Mouse (Mus musculus) kidney, postnatal 0 days (tissue): ENCODE measurements at regions not wholly inside any gene's neighbourhood (a gene's known extent, or its start where the extent isn't known, plus 50 kb on each side); places are given as distances from the start of the nearest gene placed in this dataset.

ENCODE experiments used
- ATAC-seq: fragments of 200-750 bp; cut with Nextera tagmentation; replicated peaks from 2 replicates; pipeline ENCODE4 v1.8.0; 2017; ENCODE audit warnings: low read depth, moderate number of reproducible peaks, moderate TSS enrichment, moderate library complexity; ENCODE audit not compliant: low FRiP score
- DNase-seq: peaks from one replicate; pipeline ENCODE4 v3.0.0-alpha.2; 2016; ENCODE audit warnings: low spot score
- H3K27ac ChIP-seq: fragments of 300-500 bp; sonication (generic); 2 replicates; pipeline ENCODE4 v1.5.1; 2014; ENCODE audit warnings: mild to moderate bottlenecking
- H3K27me3 ChIP-seq: fragments of 300-500 bp; sonication (generic); 2 replicates; pipeline ENCODE4 v1.6.1; 2014; ENCODE audit warnings: low read length, mixed read lengths; ENCODE audit not compliant: insufficient read depth
- H3K36me3 ChIP-seq: fragments of 300-500 bp; sonication (generic); 2 replicates; pipeline ENCODE4 v1.6.1; 2014; ENCODE audit warnings: low read length, mixed read lengths; ENCODE audit not compliant: insufficient read depth
- H3K4me1 ChIP-seq: fragments of 300-500 bp; sonication (generic); replicated peaks from 2 replicates; pipeline ENCODE4 v1.6.1; 2014; ENCODE audit warnings: antibody characterized with exemption, low read length, mixed read lengths; ENCODE audit not compliant: insufficient read depth
- H3K4me2 ChIP-seq: fragments of 300-500 bp; sonication (generic); 2 replicates; pipeline ENCODE4 v1.6.1; 2014; ENCODE audit warnings: mild to moderate bottlenecking, low read length, moderate library complexity, mixed read lengths
- H3K4me3 ChIP-seq: fragments of 300-500 bp; sonication (generic); replicated peaks from 2 replicates; pipeline ENCODE4 v1.5.1; 2014; ENCODE audit warnings: low read depth, low read length
- H3K9ac ChIP-seq: fragments of 300-500 bp; sonication (generic); 2 replicates; pipeline ENCODE4 v1.6.1; 2014; ENCODE audit warnings: low read depth, low read length
- H3K9me3 ChIP-seq: fragments of 300-500 bp; sonication (generic); replicated peaks from 2 replicates; pipeline ENCODE4 v1.6.1; 2016; ENCODE audit warnings: low read length, inconsistent platforms, mixed read lengths
- CTCF ChIP-seq: IDR thresholded peaks from 2 replicates; pipeline ENCODE4 v1.5.1; 2016; ENCODE audit warnings: antibody characterized with exemption, low read depth, mild to moderate bottlenecking, moderate library complexity
- WGBS: fragments of 180-500 bp; shearing (Covaris S2); extraction: QIAGEN DNeasy Blood & Tissue Kit; methylation state at CpG from one replicate; pipeline ENCODE4 v1.1.7; 2014; 5-methylcytosine and 5-hydroxymethylcytosine counted together

DNA sequence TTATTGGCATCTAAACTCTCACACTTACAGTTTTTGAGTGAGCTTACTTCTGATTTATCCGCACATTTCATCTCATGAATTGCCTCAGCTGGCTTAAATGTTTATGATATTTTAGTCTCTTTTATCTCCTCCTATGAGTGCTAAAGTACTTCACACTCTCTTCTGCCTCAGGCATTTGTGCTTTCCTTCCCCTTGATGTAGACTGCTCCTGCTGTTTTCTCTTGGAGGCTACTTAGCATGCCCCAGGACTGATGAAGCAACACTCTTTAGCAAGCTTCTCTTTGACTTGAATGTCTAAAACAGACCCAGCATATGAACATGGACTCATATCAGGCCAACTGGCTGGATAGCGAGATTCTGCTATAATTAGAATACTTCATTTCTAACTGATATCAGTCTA, 882.8 kb downstream of the Tecrl start:
- no peak for TF ChIP-seq CTCF
- no peak overlapping the region for H3K9ac ChIP-seq
- H3K27me3 ChIP-seq: no peaks in the 10 kb centered on the region
- H3K4me2 ChIP-seq: no peak overlapping the region
- no peak overlapping the region for H3K27ac ChIP-seq
- H3K9me3 ChIP-seq: no peaks in the 10 kb centered on the region
- DNase-seq (no peak), ATAC-seq (no peak)
- H3K36me3 ChIP-seq: no peaks in the 10 kb centered on the region
- no peaks in the 10 kb centered on the region for H3K4me1 ChIP-seq
- WGBS: 76% methylated on average over 2 of the region's 2 CpGs
- no peak overlapping the region for H3K4me3 ChIP-seq

DNA sequence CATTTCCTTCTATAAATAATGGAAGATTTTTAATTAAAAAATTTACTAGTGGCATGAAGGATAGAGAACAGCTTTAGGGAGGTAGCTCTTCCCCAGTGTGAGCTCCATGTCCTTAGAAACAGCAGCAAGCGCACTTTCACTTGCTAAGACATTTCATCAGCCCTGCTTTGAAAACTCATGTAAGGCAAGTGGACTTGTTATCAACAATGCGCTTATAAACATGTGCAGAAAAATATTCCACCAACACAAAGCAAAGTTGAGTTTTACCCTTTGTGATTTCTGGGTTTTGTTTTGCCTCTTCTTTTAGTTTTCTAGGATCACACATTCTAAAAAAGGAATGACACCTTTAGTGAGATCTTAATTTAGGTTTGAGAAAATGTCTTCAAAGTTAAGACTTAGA, 890.7 kb downstream of the Tecrl start:
- ATAC-seq (no peak), DNase-seq (no peak)
- no peak overlapping the region for H3K4me3 ChIP-seq
- no peaks in the 10 kb centered on the region for H3K9me3 ChIP-seq
- 93% methylated on average over 2 of the region's 2 CpGs for WGBS
- H3K27me3 ChIP-seq: no peaks in the 10 kb centered on the region
- H3K4me1 ChIP-seq: no peaks in the 10 kb centered on the region
- no peak overlapping the region for H3K27ac ChIP-seq
- no peak for TF ChIP-seq CTCF
- no peak overlapping the region for H3K4me2 ChIP-seq
- H3K9ac ChIP-seq: no peak overlapping the region
- no peaks in the 10 kb centered on the region for H3K36me3 ChIP-seq

DNA sequence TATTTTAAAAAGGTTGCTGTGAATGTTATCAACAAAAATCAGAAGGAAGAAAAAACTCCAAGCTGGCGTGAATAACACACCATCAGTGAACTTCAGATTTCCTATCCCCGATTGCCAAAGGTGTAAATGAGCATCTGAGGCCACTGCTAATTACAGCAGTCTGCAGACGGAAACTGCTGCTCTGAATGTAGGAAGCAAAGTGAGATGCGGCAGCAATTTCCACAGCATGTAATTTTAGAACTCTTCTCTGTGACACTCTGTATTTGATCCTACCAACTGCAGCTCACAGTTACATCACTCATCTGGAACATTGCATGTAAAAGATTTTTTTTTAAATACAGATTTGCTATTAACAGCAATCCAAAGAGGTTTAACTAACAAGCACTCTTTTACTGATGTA, 913.7 kb downstream of the Tecrl start:
- Histone ChIP-seq H3K36me3 (no peaks in the 10 kb centered on the region), H3K9me3 (no peaks in the 10 kb centered on the region), H3K4me3 (no peak overlapping the region), H3K27me3 (no peaks in the 10 kb centered on the region), H3K4me1 (no peaks in the 10 kb centered on the region), H3K27ac (no peak overlapping the region), H3K4me2 (no peak overlapping the region), H3K9ac (no peak overlapping the region)
- DNase-seq: no peak
- WGBS: 45% methylated on average over 4 of the region's 4 CpGs
- ATAC-seq: no peak
- TF ChIP-seq CTCF: no peak

DNA sequence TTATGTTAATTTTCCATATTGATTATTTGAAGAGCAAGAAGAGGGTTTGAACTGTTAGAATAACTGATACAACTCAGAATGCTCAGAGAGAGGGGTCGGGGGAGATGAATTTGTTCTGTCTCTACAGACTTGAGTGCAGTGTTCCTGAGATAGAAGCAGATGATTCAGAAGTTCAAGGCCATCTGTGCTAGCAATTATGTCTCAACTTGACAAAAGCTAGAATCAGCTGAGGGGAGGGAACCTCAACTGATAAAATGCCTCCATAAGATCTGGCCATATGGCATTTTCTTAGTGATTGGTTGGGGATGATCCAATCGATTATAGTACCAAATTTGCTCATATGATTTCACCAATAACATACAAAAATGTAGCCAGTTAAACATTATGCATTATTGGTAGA, 914.9 kb downstream of the Tecrl start:
- H3K4me2 ChIP-seq: no peak overlapping the region
- whole genome bisulfite sequencing: 75% methylated on average over 2 of the region's 2 CpGs
- no peak for ATAC-seq
- no peak overlapping the region for H3K4me3 ChIP-seq
- no peak for TF ChIP-seq CTCF
- no peak overlapping the region for H3K9ac ChIP-seq
- H3K36me3 ChIP-seq: no peaks in the 10 kb centered on the region
- no peaks in the 10 kb centered on the region for H3K27me3 ChIP-seq
- no peak for DNase-seq
- no peaks in the 10 kb centered on the region for H3K9me3 ChIP-seq
- no peak overlapping the region for H3K27ac ChIP-seq
- no peaks in the 10 kb centered on the region for H3K4me1 ChIP-seq

DNA sequence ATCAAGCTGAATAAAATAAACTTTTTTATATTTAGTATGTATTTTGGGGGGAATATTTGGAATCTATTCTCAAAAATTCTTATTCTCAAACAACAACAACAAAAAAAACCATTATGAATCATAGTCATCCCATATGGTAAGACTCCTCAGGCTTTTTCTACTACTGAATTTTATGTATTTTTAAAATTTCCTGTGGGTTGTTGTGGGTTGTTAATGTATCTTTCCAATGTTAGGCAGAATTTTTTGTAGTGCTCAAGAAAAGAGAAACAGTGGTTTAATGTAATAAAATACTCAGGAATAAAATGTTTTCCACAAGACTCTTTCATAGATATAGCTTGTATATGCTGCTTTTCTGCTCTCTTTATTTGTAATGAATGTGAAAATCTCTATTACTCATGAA, 934.6 kb downstream of the Tecrl start:
- Histone ChIP-seq H3K4me1 (no peaks in the 10 kb centered on the region), H3K36me3 (no peaks in the 10 kb centered on the region), H3K27me3 (no peaks in the 10 kb centered on the region), H3K9ac (no peak overlapping the region), H3K4me3 (no peak overlapping the region), H3K27ac (no peak overlapping the region), H3K9me3 (no peaks in the 10 kb centered on the region), H3K4me2 (no peak overlapping the region)
- ATAC-seq (no peak), DNase-seq (no peak)
- TF ChIP-seq CTCF: no peak

DNA sequence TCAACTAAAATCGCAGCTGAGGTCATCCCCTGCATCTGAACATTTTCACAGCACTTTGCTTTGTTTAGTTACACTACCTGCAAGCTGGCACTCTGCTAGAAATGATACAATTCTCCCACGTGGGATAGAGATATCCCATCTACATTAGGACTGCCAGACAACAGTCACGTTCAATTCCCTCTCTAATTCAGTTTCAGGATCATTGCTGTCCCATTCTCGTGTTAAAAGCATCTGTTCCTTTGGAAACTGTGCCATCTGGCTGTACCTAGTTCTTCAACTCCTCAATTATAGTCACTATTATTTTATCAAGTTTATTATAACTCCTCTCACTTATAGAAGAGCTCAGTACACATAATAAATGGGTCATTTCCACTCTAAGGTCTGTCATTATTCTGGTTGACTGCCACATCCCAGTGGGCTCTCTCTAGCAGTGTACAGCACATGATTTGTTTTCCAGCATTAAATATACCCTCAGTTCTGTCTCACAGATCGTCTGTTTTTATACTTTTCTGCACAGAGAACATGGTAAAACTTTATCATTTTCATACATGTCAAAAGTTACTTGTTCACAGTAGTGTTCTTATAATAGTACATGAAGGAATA, 958.3 kb downstream of the Tecrl start:
- no peak overlapping the region for H3K4me2 ChIP-seq
- H3K27ac ChIP-seq: no peak overlapping the region
- no peaks in the 10 kb centered on the region for H3K36me3 ChIP-seq
- no peak for TF ChIP-seq CTCF
- H3K9me3 ChIP-seq: no peaks in the 10 kb centered on the region
- 68% methylated on average over 5 of the region's 5 CpGs for WGBS
- DNase-seq (no peak), ATAC-seq (no peak)
- H3K9ac ChIP-seq: no peak overlapping the region
- no peaks in the 10 kb centered on the region for H3K27me3 ChIP-seq
- no peak overlapping the region for H3K4me3 ChIP-seq
- H3K4me1 ChIP-seq: no peaks in the 10 kb centered on the region

DNA sequence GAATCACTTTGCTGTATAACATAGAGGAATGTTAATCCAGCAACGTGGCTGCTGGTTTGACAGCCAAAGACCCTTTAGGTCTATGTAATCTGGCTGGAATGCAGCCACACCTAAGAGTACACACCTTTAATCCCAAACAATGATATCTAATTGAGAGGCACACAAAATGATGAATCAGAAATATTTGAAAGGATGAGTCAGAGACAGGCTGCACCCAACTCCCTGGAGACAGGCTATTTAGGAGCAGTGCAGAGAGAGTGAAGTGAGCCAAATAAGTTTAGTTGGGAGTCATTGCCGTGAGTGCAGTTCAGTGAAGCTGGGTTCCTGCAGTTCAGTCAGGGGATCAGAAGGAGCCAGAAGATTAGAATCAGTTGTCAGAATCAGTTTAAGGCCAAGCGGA, 993.4 kb downstream of the Tecrl start:
- no peaks in the 10 kb centered on the region for H3K27me3 ChIP-seq

More for the DNA sequence above, 993.4 kb downstream of the Tecrl start:
- no peak for DNase-seq
- H3K27ac ChIP-seq: no peak overlapping the region
- H3K4me1 ChIP-seq: no peaks in the 10 kb centered on the region
- no peak for ATAC-seq
- no peak overlapping the region for H3K4me2 ChIP-seq
- H3K9ac ChIP-seq: no peak overlapping the region
- 64% methylated on average over 3 of the region's 3 CpGs for WGBS
- no peaks in the 10 kb centered on the region for H3K9me3 ChIP-seq
- no peaks in the 10 kb centered on the region for H3K36me3 ChIP-seq
- no peak overlapping the region for H3K4me3 ChIP-seq
- TF ChIP-seq CTCF: no peak
